Mouse (Mus musculus) thymus, adult 2 months (tissue): ENCODE results near the gene Camk2n1.
"Not testable (repeated sequence)": the region's sequence is repeated elsewhere in the genome, so short reads cannot be mapped to it uniquely, and the experiment has no call there.

Experiments used
- CTCF ChIP-seq: fragments of 200-500 bp; IDR thresholded peaks from 2 replicates; pipeline ENCODE4 v1.5.1; 2012; ENCODE audit warnings: mild to moderate bottlenecking, control low read depth, low read length, moderate library complexity, borderline replicate concordance; ENCODE audit not compliant: control insufficient read depth, poor library complexity, insufficient read depth; ENCODE audit errors: extremely low read depth
- POLR2A ChIP-seq: fragments of 200-500 bp; IDR thresholded peaks from 2 replicates; pipeline ENCODE4 v1.6.1; 2012; ENCODE audit warnings: mild to moderate bottlenecking, low read length, control low read depth, moderate library complexity; ENCODE audit not compliant: control insufficient read depth, poor library complexity, insufficient read depth; ENCODE audit errors: extremely low read depth

DNA sequence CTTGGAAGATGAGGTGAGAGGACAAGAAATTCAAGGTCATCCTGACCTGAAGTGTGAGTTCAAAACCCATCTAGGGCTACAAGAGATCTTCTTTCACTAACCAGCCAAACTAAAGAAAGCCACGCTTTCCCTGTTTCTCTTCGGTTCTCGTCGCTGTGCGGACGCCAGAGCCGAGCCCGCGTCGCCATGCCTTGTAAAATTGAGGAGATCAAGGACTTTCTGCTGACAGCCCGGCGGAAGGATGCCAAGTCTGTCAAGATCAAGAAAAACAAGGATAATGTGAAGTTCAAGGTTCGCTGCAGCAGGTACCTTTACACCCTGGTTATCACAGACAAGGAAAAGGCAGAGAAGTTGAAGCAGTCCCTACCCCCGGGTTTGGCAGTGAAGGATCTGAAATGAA is 28.5 kb upstream of the Camk2n1 start:
- TF ChIP-seq CTCF, POLR2A: not testable (repeated sequence)
